Mouse (Mus musculus): Measurements from ENCODE around the gene Ccr4.
"Not testable (repeated sequence)": the region's sequence is repeated elsewhere in the genome, so short reads cannot be mapped to it uniquely, and the experiment has no call there.

Ccr4 gene

GRCm38 (mm10) chr9:114522501-114522900 lies 17.8 kb upstream of the Ccr4 start:
- in situ Hi-C loops (cut with MboI, MseI) = no loop called here

- in situ Hi-C loops (cut with MboI, MseI) = no loop called here
These were observed 17.3 kb upstream of the Ccr4 start for GRCm38 (mm10) chr9:114522041-114522440.

- in situ Hi-C loops (cut with MboI, MseI) = not testable (repeated sequence)
These were observed 15.8 kb upstream of the Ccr4 start for GRCm38 (mm10) chr9:114520529-114520928.

GRCm38 (mm10) chr9:114518812-114519477 lies 14.2 kb upstream of the Ccr4 start:
- in situ Hi-C loops (cut with MboI, MseI) = no loop called here

GRCm38 (mm10) chr9:114517924-114518497 lies 13.3 kb upstream of the Ccr4 start:
- in situ Hi-C loops (cut with MboI, MseI) = no loop called here

- in situ Hi-C loops (cut with MboI, MseI) = no loop called here
These were observed 10.6 kb upstream of the Ccr4 start, which contains the start of gene C130032M10Rik for GRCm38 (mm10) chr9:114515364-114515763. C130032M10Rik (plus strand) TSS chr9:114515697.

- in situ Hi-C loops (cut with MboI, MseI) = no loop called here
These were observed 8.1 kb upstream of the Ccr4 start for GRCm38 (mm10) chr9:114512831-114513230.

- in situ Hi-C loops (cut with MboI, MseI) = no loop called here
These were observed 5.1 kb upstream of the Ccr4 start for GRCm38 (mm10) chr9:114509785-114510184.

- in situ Hi-C loops (cut with MboI, MseI) = no loop called here
These were observed 2.7 kb upstream of the Ccr4 start for GRCm38 (mm10) chr9:114507421-114507820.

GRCm38 (mm10) chr9:114506564-114506963 lies 1.8 kb upstream of the Ccr4 start:
- in situ Hi-C loops (cut with MboI, MseI) = no loop called here

GRCm38 (mm10) chr9:114502711-114503427 lies 1.8 kb downstream of the Ccr4 start:
- in situ Hi-C loops (cut with MboI, MseI) = no loop called here

GRCm38 (mm10) chr9:114501913-114502312 lies 2.8 kb downstream of the Ccr4 start:
- in situ Hi-C loops (cut with MboI, MseI) = no loop called here

GRCm38 (mm10) chr9:114501111-114501510 lies 3.6 kb downstream of the Ccr4 start:
- in situ Hi-C loops (cut with MboI, MseI) = no loop called here

- in situ Hi-C loops (cut with MboI, MseI) = loop anchor here (5.0 kb wide), 3 partner anchors 82 to 183 kb away; no protein-coding TSS in a partner anchor
These were observed 4.8 kb downstream of the Ccr4 start for GRCm38 (mm10) chr9:114499783-114500515.

- in situ Hi-C loops (cut with MboI, MseI) = loop anchor here (5.0 kb wide), 3 partner anchors 81 to 181 kb away; no protein-coding TSS in a partner anchor
These were observed 6.5 kb downstream of the Ccr4 start for GRCm38 (mm10) chr9:114498218-114498617.

GRCm38 (mm10) chr9:114496469-114496868 lies 8.2 kb downstream of the Ccr4 start:
- in situ Hi-C loops (cut with MboI, MseI) = loop anchor here (5.0 kb wide), 3 partner anchors 79 to 179 kb away; no protein-coding TSS in a partner anchor

GRCm38 (mm10) chr9:114487481-114488258 lies 17.0 kb downstream of the Ccr4 start:
- in situ Hi-C loops (cut with MboI, MseI) = no loop called here

- in situ Hi-C loops (cut with MboI, MseI) = no loop called here
These were observed 17.9 kb downstream of the Ccr4 start for GRCm38 (mm10) chr9:114486808-114487207.

GRCm38 (mm10) chr9:114484771-114485170 lies 19.9 kb downstream of the Ccr4 start:
- in situ Hi-C loops (cut with MboI, MseI) = no loop called here

GRCm38 (mm10) chr9:114480940-114481339 lies 23.8 kb downstream of the Ccr4 start:
- in situ Hi-C loops (cut with MboI, MseI) = no loop called here

GRCm38 (mm10) chr9:114477019-114477418 lies 27.7 kb downstream of the Ccr4 start:
- in situ Hi-C loops (cut with MboI, MseI) = no loop called here
